Mouse (Mus musculus) layer of hippocampus, adult 18-20 months (tissue): ENCODE measurements at regions not wholly inside any gene's neighbourhood (a gene's known extent, or its start where the extent isn't known, plus 50 kb on each side); places are given as distances from the start of the nearest gene placed in this dataset.
"Not testable (repeated sequence)": the region's sequence is repeated elsewhere in the genome, so short reads cannot be mapped to it uniquely, and the experiment has no call there.

Experiments
- DNase-seq, 2 experiments: peaks; one replicate each; pipeline ENCODE4 v3.0.0; 2022; ENCODE audit warnings: low spot score in 2 of 2

DNA sequence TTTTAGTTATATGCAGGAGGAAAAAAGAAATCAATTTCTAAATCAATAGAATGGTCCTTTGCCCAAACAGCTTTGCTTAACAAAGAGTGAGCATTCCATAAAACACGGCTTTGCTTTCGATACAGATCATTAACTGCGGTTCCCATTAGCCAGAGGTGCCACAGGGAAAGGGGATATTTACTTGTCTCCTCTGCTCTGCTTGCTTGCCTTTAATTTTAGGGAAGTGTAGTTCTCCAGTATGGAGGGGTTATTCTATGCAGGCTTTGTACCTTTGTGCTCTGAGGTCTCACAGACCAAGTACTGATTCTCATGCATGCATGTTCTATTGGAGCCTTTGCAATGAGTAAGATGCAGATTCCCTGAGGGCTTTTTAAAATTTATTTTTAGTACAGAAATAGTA is 520.2 kb upstream of the Stxbp6 start:
- DNase-seq = no peak

DNA sequence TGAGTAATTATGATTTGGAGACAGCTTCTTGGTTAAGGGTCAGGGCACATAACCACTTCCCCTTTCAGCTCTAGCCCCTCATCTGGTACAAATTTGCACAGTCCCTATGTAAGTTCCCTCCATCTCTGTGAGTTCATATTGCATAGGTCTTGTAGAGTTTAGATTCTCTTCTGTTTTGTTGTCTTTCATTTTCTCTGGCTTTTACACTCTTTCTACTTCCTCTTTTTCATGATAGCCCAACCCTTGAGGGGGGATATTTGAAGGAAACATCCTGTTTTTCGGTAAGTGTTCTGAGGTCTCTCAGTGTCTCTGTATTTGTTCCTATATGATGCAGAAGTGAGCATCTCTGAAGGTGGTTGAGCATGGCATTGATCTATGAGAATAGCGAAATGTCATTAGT is 515.7 kb upstream of the Stxbp6 start:
- DNase-seq = no peak

DNA sequence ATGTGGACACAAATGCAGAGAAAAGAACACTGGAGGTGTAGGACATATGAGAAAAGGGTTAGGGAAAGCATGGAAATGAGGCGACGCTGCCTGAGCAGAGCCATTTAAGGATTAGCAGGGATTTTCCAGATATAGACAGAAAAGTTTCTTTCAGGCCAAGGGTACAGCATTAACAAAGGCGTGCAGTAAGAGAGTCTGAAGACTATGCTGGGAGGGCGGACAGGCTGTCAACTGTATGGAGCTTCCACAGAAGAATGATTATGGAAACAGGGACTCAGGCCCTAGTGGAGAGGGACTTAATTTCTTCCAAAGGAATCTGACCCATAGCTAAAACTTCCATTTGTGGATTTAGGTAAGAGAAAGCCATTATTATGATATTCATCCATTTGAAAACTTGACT is 511.3 kb upstream of the Stxbp6 start:
- DNase-seq = no peak

DNA sequence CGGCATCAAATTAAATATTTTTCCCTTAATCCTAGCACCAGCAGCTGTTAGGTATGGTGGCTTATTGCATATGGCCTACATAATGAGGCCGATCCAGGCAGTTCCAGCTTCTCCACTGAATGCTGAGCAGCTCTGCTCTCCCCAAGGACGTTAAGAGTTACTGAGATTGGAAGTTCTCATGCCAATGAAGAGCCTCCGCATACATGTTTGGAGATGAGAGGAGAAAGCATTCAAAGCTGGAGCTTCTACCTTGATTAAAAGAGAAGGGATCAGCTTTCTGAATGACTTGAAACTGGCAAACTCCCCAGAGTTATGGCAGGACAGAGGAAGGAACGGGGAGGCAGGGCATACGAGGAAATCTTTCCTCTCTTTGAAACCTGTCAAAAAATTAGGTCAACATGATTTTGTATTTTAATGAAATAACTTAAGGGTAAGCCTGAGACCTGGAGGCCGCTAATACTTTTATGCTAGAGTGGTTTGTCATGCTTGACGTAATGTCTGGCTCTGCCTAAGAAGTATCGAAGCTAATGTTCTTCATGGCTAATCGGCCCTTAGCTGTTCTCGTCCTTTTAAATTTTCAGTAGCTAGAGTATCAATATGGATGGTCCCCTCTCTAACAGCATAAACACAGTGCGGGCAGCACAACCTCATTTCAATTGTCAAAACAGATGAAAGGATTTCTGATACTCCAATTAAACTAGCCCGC is 489.0 kb upstream of the Stxbp6 start:
- DNase-seq = no peak

DNA sequence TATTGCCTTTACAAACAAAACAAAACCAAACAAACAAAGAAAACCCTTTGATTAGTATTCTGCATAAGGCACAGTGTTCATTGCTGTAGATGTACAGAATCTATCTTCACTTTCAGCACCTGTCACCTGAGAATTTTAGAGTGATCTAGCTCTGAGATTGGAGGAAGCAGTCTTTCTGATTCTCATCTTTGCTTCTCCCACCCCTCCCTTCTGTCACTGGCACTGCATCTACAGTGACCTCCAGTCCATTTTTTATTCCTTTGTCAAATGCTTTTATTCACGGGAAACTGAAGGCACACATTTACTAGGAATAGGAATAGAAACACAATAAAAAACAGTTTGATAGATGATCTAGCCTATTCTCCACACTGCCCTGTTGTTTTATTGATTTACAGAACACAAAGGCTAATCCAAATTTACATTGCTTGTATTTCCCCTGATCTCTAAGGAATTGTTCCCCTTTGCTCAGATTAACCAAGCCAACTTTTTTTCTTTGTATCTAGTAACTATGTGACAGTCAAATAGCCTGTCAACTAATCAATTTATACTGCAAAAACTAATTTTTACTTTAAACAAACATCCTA is 488.2 kb upstream of the Stxbp6 start:
- no peak for DNase-seq

DNA sequence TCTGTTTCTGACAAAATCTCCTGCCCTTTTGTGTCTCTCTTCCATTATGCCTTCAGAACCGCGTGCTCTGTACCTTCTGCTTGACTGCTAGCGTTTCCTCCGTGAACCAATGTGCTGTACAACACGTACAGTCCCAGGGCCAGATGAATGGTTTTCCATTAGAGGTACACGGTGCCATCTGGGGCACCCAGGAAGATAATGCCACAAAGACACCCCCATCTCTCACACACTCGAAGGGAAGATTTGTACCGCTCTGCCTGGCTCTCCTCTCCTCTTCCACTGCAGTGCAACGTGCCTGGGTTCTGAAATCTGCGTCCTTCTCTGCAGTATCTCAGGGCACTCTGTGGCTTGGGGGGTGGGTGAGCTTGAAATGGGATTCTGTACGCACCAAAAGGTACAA is 487.4 kb upstream of the Stxbp6 start:
- DNase-seq = peak in 1 of 2 experiments; percentile 30

DNA sequence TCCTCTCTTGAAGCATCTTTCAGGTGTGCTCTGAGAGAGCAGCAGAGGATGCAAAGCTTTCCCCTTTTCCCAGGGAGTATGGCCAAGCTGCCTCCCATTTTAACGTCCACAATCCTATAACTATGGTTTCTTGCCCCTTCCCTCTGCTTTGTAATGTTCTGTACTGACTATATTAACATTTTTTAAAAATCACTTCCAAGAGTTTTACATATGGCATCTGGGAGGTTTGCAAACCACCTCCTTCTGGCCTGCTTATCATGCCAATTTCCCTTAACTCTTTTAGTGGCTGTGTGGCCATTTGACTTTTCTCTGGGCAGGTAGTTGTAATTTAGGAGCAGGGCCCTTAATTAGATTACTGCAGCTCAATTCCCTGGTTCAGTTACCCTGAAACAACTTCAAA is 486.9 kb upstream of the Stxbp6 start:
- peak in 1 of 2 experiments; percentile 9 for DNase-seq

DNA sequence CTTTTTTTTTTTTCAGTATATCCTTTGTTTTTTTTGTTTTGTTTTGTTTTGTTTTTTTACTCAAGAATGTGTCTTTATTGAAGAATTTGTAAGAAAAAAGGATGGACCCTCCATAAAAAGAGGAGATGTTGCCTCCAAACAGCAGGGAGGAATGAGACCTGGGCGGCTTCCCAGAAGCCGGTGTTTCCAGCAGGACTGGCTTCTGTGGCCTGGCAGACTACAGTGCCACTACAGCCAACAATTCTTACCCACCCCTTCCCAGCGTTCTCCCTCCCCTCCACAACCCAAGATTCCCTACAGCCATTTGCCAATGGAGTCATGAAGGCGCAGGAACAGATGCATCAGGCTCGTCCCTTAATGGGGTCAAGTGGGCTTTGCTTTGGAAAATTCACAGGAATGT is 475.4 kb upstream of the Stxbp6 start:
- DNase-seq = not testable (repeated sequence)

DNA sequence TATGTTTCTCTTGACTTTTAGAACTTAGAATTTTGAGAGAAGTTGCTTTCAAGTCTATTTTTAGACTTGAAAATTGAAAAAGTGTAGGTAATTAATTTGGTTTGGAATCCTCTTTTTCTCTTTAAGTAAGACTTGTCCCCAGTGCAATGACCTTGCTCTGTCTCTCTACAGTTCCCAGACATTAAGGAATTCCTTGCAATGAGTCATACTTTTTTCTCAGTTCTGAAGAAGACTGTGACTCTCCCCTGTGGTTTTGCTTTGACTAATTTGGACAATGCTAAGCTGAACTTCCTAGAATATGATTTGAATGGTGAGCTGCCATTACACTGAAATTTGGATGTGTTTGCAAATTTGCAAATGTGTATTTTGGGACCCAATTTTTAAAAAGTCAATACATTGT is 445.0 kb upstream of the Stxbp6 start:
- DNase-seq = no peak

DNA sequence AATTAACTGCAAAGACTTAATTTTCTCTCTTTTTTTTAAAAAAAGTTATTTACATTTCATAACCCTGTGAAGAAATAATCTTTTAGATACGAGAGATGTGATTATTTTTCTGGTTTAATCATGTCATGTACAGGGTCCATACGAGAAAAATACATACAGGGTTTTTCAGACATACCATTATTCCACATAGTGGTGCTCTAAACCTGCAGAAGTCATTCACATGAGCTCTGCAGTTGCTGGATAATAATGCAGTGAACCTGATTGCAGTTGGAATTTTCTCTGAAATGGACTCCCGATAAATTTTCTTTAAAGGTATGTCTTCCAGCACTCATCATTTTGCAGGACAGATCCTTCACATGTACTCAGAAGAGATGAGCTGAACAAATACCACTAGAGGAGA is 439.9 kb upstream of the Stxbp6 start:
- no peak for DNase-seq

DNA sequence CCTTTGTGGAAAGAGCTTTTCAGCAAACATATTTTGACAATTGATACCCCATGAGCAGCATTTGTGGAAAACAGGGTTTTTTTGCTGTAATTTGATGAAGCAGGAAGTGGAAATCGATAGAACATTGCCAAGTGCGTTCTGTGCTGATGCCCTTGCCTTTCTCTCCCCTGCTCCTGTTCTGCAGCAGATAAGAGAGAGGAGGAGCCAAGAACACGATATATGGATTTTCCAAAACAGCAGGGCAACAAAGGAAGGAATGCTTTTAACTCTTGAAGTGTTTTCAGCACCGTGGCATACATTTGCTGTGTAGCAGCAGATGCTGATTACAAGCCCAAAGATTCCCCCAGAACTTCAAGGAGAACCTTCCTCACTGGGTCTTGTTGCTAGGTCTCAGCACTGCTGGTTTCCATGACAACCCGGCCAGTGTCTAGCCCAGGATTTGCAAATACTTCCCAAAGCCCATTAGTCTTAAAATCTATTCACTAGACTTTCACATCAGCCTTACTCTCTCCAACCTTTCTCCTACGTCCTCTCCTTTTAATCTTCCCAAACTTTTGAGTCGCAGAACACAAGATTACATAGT is 433.0 kb upstream of the Stxbp6 start:
- no peak for DNase-seq

DNA sequence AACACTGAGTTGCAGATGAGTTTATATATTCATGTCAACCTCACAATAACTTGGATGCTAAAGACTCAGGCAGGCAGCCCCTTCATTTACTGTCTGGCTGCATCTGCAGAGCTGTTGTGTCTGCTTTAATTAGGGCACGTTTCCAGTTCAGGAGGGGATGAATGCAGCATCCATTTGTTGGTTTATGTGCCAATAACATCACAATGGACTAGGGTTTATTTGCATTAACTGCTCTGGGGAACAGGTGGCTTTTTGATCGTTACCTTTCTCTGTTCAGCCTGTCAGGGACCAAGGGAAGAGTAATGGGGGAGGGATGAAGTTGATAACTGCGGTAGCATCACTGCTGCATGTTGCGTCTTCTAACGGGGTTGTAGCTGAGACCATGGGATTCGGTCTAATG is 425.3 kb upstream of the Stxbp6 start:
- no peak for DNase-seq

DNA sequence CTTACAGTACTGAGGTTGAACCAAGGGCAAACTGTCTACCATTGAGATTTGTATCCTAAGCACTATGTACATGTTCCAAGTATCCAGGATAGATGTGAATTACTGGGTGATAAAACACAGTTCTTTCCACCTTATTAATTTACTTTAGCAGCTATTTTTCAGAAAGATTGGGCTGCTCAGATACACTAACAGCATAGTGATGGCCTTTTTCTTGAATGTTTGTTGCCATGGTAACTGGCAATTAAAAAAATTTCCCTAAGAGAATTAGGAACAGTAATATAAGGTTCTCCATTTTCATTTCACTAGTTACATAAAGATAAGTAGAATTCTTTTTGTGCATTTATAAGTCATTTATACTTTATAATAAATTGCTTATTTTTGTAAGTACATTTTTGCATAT is 423.7 kb upstream of the Stxbp6 start:
- DNase-seq = no peak

DNA sequence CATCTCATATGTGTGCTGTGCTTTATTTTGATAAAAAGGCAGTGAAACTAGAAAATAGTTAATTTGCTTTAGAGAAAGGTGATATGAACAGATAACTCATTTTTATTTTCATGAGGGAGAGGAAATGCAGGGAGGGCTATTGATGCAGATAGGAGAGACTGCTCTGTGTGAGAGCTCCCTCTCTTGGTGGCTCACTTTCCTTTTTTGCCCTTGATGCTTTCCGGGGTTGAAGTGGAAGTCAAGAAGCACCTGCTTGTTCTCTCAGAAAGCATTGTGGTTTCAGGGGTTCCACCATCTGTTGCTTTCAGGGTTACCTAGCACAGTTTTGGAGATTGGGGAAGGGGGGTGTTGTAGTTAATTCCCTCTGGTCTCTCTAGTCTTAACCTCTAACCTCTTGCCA is 414.5 kb upstream of the Stxbp6 start:
- DNase-seq = no peak

DNA sequence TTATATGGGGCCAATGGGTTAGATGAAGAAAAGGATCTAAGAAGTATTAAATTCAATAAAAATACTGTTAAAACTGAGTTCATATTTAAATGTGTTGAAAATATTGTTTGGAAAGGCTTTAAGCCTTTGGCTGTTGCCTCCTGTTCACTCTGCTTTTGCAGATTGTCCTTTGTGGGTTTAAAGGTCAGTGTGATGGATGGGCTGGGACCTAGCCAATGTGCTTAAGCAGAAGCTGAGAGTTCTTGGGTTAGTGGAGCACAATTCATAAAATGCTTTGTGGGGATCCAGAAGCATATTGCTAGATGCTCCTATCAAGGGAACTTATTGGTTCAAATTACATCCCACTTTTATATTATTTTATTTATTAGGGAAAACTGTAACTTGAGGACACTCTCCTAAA is 402.4 kb upstream of the Stxbp6 start:
- DNase-seq = no peak

DNA sequence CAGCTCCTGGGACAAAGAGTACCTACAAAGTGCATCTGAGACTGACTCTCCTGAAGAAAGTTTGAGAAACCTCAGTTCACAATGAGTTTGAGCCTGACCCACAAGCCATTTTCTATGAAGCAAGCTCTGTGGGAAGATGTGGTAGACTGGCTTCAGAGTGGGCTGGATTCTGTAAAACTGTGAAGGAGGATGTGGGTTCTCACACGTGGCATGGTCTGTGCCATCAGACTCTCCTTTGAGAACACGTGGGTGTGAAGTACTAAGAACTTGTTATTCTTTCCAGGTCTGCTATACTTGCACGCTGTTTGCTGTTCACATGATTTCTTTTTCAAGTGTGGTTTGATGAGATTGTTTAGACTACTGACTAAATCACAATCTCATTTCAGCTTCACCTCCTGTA is 393.6 kb upstream of the Stxbp6 start:
- no peak for DNase-seq

DNA sequence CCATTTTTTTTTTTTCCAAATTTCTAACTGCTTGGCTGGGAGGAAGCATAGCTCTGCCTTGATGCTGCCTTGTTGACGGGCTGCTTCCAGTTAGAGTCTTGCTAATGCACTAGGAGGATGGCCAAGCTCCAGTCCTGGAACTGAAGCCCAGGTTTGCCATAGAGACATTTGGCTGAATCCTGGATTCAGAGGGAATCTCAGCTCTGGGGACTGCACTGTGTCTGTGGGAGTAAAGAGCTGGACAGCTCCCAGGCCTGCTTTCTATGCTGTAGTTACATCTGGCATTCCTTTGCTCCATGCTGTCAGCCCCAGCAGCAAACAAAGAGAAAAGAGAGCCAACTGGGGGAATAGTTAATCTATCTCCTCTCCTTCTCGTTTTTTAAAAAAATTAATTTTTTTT is 392.5 kb upstream of the Stxbp6 start:
- DNase-seq = peak; percentile 56 to 79

DNA sequence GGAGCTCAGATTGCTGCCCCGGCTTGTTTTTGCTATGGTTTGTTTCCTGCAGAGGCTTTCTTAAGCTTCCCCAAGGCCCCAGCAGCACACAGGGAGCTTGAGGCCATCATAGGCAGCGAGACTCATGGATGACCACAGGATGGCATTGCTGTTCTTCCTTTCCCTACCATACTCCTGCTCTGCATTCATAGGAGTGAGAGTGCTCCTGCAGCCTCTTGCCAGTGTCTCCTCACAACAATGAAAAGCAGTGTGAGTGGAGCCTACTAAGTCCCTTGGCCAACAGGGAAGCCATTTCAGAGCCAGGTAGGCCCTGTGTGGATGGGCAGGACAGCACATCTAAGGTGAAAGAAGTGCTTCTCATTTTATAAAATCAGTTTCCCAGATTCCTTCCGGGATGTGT is 391.6 kb upstream of the Stxbp6 start:
- peak; percentile 16 to 64 for DNase-seq

DNA sequence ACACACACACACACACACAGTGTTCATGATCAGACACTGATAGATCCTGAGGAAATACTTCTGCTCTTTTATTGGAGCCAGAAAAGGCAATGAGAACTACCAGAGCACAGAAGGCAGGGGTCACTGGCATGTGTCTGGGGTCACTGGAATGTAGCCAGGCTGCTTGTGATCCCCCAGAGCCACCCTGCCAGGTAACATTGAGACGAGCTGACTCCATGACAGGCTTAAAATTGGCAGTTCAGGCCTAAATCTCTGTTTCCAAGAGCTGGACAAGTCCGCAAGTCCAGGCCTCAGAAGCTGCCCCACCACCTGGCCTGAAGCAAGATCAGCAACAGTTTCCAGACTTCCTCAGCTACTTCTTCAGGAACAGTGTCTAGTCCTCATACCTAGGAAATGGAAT is 390.4 kb upstream of the Stxbp6 start:
- DNase-seq = no peak

DNA sequence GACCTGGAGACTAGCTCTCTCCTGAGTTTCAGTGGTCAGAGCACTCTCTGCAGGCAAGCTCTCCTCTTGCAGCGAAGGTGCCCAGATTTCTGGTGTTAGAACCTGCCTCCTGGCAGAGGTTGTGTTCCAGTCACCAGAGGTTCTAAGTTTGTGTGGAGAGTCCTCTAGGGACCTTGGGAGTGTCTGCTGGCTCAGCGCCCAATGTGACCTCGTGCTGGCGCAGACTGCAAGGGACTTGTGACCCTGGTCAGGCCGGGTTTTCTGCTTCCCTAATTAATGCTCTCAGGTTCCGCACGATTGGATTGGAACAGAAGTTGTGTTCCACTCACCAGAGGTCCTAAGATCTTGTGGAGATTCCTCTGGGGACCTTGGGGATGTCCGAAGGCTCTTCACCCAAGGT is 384.2 kb upstream of the Stxbp6 start:
- not testable (repeated sequence) for DNase-seq

DNA sequence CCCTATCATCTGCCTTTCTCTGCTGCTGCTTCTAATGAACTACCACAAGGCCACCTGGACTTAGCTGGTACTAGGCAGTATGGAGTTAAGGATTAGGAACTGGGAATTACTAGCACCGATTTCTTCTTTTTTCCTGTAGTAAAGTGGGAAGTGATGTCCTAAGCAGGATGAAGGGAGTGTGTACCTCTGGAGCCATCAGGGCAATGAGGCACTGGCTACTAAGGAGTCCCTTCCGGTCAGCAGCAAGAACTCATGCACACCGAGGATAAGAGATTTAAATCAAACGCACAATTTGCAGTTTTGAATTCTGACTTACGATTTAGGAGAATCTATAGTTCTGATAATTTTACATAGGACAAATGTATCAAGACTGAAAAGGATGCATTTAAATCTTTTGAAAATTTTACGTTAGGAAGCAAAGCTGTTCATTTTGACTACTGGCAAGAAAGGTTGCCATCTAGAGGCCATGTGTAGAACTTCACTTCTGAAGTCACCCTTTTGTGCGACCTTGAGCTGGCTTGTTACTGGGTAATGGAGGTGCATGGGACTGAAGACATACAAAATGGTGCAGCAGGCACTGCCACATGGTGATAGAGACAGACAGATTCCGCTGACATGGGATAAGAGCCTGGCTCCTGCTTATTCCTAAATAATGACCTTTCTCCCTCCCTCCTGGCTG is 369.1 kb upstream of the Stxbp6 start:
- peak in 1 of 2 experiments; percentile 62 for DNase-seq

DNA sequence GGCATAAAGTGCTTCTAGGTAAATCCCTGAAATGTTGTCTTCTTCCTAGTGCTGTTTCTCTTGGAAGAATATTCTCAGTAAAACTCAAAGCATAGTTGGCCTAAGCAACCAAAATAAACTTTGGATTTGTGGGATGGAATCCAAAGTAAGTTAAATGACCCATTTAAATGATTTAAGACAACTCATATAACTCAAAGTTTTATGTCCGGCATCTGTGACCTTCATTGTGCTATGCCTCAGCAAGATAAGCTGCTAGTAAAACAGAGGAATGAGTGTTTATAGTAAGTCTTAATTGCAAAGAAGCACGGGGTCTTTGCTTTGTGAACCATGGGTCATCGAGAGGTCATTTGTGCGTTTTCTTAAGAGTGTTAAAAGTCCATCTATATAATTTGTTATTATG is 368.0 kb upstream of the Stxbp6 start:
- no peak for DNase-seq

DNA sequence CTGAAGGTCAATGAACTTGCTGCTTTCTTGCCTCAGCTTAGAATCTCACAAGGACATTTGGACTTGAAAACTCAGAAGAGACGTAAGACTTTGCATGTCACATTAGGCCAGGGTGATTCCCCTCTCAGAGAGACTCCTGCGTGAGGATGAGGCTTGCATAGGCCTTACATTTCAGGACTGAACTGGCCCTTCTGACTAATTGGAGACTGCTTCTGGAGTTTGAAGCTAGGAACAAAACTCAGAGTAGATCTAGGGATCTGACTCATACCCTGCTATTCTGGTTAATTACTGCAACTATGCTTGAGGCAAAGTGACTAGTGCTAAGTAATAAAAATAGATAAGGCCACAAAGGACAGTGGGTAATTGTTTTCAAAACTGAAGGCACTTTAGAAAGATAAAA is 365.2 kb upstream of the Stxbp6 start:
- no peak for DNase-seq
